Comparison of ENCODE assay signal across 21 mouse cellular contexts in genomic region chr8:70517940-70518643, GRCm38 (mm10). TPM values are rescaled to one million over a fixed set of nuclear protein-coding genes. Genes with fewer than 3 reads are reported as not detected.
DNase-seq lines count a peak whose midpoint lies in the region; ATAC-seq and TF ChIP-seq lines count a peak whose summit lies in the region.
"Had no signal": no experiment of that assay in that cellular context is flagged by ENCODE, and none has a peak within 500 bp of the region (broad histone marks: within the 10 kb centered on the region; RNA-seq: fewer than 3 reads in every experiment).

No protein-coding gene starts in this region.

- TF ChIP-seq CTCF in CH12.LX (conservative IDR thresholded peaks at IDR 0.05 in 1 of 2, IDR thresholded peaks at IDR 0.05 in 1 of 2; ENCODE audit: low read depth in 2 of 2, low read length in 2 of 2): no peak

- H3K79me2 ChIP-seq in CH12.LX (replicated peaks; ENCODE audit: control insufficient read depth, extremely low read depth, insufficient read depth, poor library complexity, severe bottlenecking): peaks cover 1% of the 10 kb centered on the region

- dilution Hi-C loops in CH12.LX (cut with MboI; ENCODE audit: extremely low pct_ligation_motif_present, extremely low pct_unique_long_range_greater_than_20kb, low sequenced_read_pairs): no loop called here

- no peak for TF ChIP-seq EP300 in CH12.LX (IDR thresholded peaks at IDR 0.05; ENCODE audit: low read length)

- peak overlapping the region; percentile 20; the same call in 1 of the 2 replicates for H3K27ac ChIP-seq in embryonic facial prominence, embryonic 12.5 days
- no peak overlapping the region for H3K27ac ChIP-seq in embryonic facial prominence, embryonic 10.5 days (replicated peaks)
- no peak overlapping the region for H3K27ac ChIP-seq in CH12.LX (ENCODE audit: insufficient read depth, low read depth)
- H3K27ac ChIP-seq: embryonic facial prominence, embryonic 15.5 days; forebrain, embryonic 10.5 days; gastrocnemius, adult 2 months; heart, embryonic 13.5 days had no signal

- no peak for DNase-seq in embryonic facial prominence, embryonic 10.5 days (ENCODE audit: low spot score)
- DNase-seq in CH12.LX (ENCODE audit: extremely low read depth): no peak
- DNase-seq in ES-CJ7 (ENCODE audit: low read depth, low spot score): peak; percentile 74
- DNase-seq in neural tube, embryonic 10.5 days (ENCODE audit: extremely low spot score, low spot score): no peak
- no peak for DNase-seq in cerebellum, adult 8-10 months
- DNase-seq: adrenal gland, postnatal 10 days; cerebellum, adult 11 months; cerebellum, adult 9-10 months; cerebellum, postnatal 25 days; gastrocnemius, adult 2 months; gastrocnemius, postnatal 25 days; heart, postnatal 36 days had no signal

- no peak for TF ChIP-seq POLR2A in CH12.LX (IDR thresholded peaks at IDR 0.05; ENCODE audit: low read depth, low read length)

- H3K27me3 ChIP-seq in embryonic facial prominence, embryonic 12.5 days: no peaks in the 10 kb centered on the region
- H3K27me3 ChIP-seq in embryonic facial prominence, embryonic 10.5 days (replicated peaks; ENCODE audit: low read depth, poor library complexity, severe bottlenecking): no peaks in the 10 kb centered on the region
- no peaks in the 10 kb centered on the region for H3K27me3 ChIP-seq in CH12.LX (replicated peaks)
- H3K27me3 ChIP-seq: embryonic facial prominence, embryonic 15.5 days; heart, embryonic 13.5 days had no signal

- H3K4me1 ChIP-seq in embryonic facial prominence, embryonic 12.5 days: peaks cover 6% of the 10 kb centered on the region
- H3K4me1 ChIP-seq in embryonic facial prominence, embryonic 10.5 days: peaks cover 21% of the 10 kb centered on the region
- H3K4me1 ChIP-seq in CH12.LX (ENCODE audit: control insufficient read depth in 1 of 2, insufficient read depth in 2 of 2): peaks cover 3 to 25% of the 10 kb centered on the region in 2 experiments

- H3K4me2 ChIP-seq in embryonic facial prominence, embryonic 12.5 days (replicated peaks): no peak overlapping the region
- no peak overlapping the region for H3K4me2 ChIP-seq in CH12.LX (ENCODE audit: insufficient read depth, low read depth, poor library complexity, severe bottlenecking)
- H3K4me2 ChIP-seq: embryonic facial prominence, embryonic 15.5 days; heart, embryonic 13.5 days had no signal

- H3K4me3 ChIP-seq in embryonic facial prominence, embryonic 12.5 days: no peak overlapping the region
- H3K4me3 ChIP-seq in embryonic facial prominence, embryonic 10.5 days: no peak overlapping the region
- H3K4me3 ChIP-seq in CH12.LX (replicated peaks in 1 of 3; ENCODE audit: low read depth in 2 of 3, low read length in 2 of 3, poor library complexity in 1 of 3): no peak overlapping the region
- H3K4me3 ChIP-seq: embryonic facial prominence, embryonic 15.5 days; erythroblast, embryonic 14.5 days; forebrain, embryonic 10.5 days; gastrocnemius, adult 2 months; heart, embryonic 13.5 days had no signal

- no peak for TF ChIP-seq RAD21 in CH12.LX (IDR thresholded peaks at IDR 0.05; ENCODE audit: low read depth, low read length)

- H3K36me3 ChIP-seq in embryonic facial prominence, embryonic 12.5 days: peaks cover 34% of the 10 kb centered on the region
- peaks cover 59% of the 10 kb centered on the region for H3K36me3 ChIP-seq in embryonic facial prominence, embryonic 10.5 days (replicated peaks)
- H3K36me3 ChIP-seq in CH12.LX (replicated peaks in 1 of 2; ENCODE audit: control insufficient read depth in 1 of 2, insufficient read depth in 1 of 2, low read length in 1 of 2): peaks cover 40 to 70% of the 10 kb centered on the region in 2 experiments

- no peaks in the 10 kb centered on the region for H3K9me3 ChIP-seq in embryonic facial prominence, embryonic 12.5 days
- H3K9me3 ChIP-seq in embryonic facial prominence, embryonic 10.5 days: no peaks in the 10 kb centered on the region
- no peaks in the 10 kb centered on the region for H3K9me3 ChIP-seq in CH12.LX (replicated peaks; ENCODE audit: low read length)
- H3K9me3 ChIP-seq: embryonic facial prominence, embryonic 15.5 days; forebrain, embryonic 10.5 days; heart, embryonic 13.5 days had no signal

- ATAC-seq in embryonic facial prominence, embryonic 12.5 days (ENCODE audit: insufficient number of reproducible peaks, insufficient read depth, low FRiP score, low TSS enrichment): no peak
- 0 out of 2 replicates have a peak, but pooled peaks have one; percentile 27 for ATAC-seq in megakaryocyte progenitor cell, adult 5-6 weeks (replicated peaks; ENCODE audit: poor library complexity)
- ATAC-seq: forebrain, embryonic 14.5 days; hindbrain, embryonic 16.5 days; inflammation-experienced regulatory T-cells, adult 6 months had no signal

- in situ Hi-C loops in CH12.LX (cut with MboI; ENCODE audit: low pct_ligation_motif_present, low pct_unique_long_range_greater_than_20kb, low sequenced_read_pairs): no loop called here

- 66% methylated on average over 10 of the region's 10 CpGs for WGBS in embryonic facial prominence, embryonic 12.5 days
- WGBS in embryonic facial prominence, embryonic 10.5 days: 76% methylated on average over 10 of the region's 10 CpGs

- H3K9ac ChIP-seq in embryonic facial prominence, embryonic 12.5 days: no peak overlapping the region
- H3K9ac ChIP-seq in CH12.LX (ENCODE audit: insufficient read depth, low read depth): no peak overlapping the region
- H3K9ac ChIP-seq: embryonic facial prominence, embryonic 15.5 days; heart, embryonic 13.5 days had no signal

TF ChIP-seq in CH12.LX, 34 proteins besides CTCF, POLR2A, EP300 and RAD21:
- TF ChIP-seq MYC (IDR thresholded peaks at IDR 0.05; ENCODE audit: low read depth, low read length) (no peak), POLR2AphosphoS2 (IDR thresholded peaks at IDR 0.05; ENCODE audit: low read depth, low read length) (peak; percentile 34; the same call in 1 of the 2 replicates), MEF2A (IDR thresholded peaks at IDR 0.05; ENCODE audit: borderline replicate concordance, low read depth, low read length) (no peak), TBP (conservative IDR thresholded peaks at IDR 0.05; ENCODE audit: low read depth, low read length) (no peak), JUN (IDR thresholded peaks at IDR 0.05; ENCODE audit: insufficient read depth, low read depth, low read length) (no peak), HCFC1 (IDR thresholded peaks at IDR 0.05; ENCODE audit: low read depth, low read length) (no peak)

RNA-seq across cellular contexts. Expression of gene Uba52, which starts 7.5 kb away (rescaled TPM):
- polyA plus RNA-seq in embryonic facial prominence, embryonic 12.5 days (2016; fragmentation: Nextera tagmentation; extraction: Ambion mirVana): 863 and 916 TPM in 2 replicates
- polyA plus RNA-seq in embryonic facial prominence, embryonic 10.5 days (2016; fragmentation: Nextera tagmentation; extraction: Ambion mirVana): 908 and 951 TPM in 2 replicates
- total RNA-seq in CH12.LX (2012; rRNA removed): 3,341 and 3,407 TPM in 2 replicates
- 1,091 and 1,181 TPM in 2 replicates for total RNA-seq in CH12.LX (2014; rRNA removed)
- polyA plus RNA-seq in CH12.LX (2012; ENCODE audit: insufficient read length, low read depth): 1,199 and 1,372 TPM in 2 replicates
- 3,077 and 3,244 TPM in 2 replicates for total RNA-seq in megakaryocyte progenitor cell, adult 5-6 weeks (2015)
- total RNA-seq in megakaryocyte progenitor cell, adult 5-6 weeks (2017): 4,035 and 5,307 TPM in 2 replicates

RNA-seq across cellular contexts. Expression of gene Fkbp8, which starts 9.4 kb away (rescaled TPM):
- polyA plus RNA-seq in embryonic facial prominence, embryonic 12.5 days (2016; fragmentation: Nextera tagmentation; extraction: Ambion mirVana): 306 and 327 TPM in 2 replicates
- polyA plus RNA-seq in embryonic facial prominence, embryonic 10.5 days (2016; fragmentation: Nextera tagmentation; extraction: Ambion mirVana): 278 and 285 TPM in 2 replicates
- total RNA-seq in CH12.LX (2012; rRNA removed) (246 and 266 TPM in 2 replicates), CH12.LX (2014; rRNA removed) (172 and 178 TPM in 2 replicates)
- polyA plus RNA-seq in CH12.LX (2012; ENCODE audit: insufficient read length, low read depth): 176 and 178 TPM in 2 replicates
- 74.6 and 90.4 TPM in 2 replicates for total RNA-seq in megakaryocyte progenitor cell, adult 5-6 weeks (2015)
- 114 and 133 TPM in 2 replicates for total RNA-seq in megakaryocyte progenitor cell, adult 5-6 weeks (2017)

RNA-seq across cellular contexts. Expression of gene Kxd1, which starts 9.7 kb away (rescaled TPM):
- 53.0 and 54.7 TPM in 2 replicates for polyA plus RNA-seq in embryonic facial prominence, embryonic 12.5 days (2016; fragmentation: Nextera tagmentation; extraction: Ambion mirVana)
- 49.7 and 51.0 TPM in 2 replicates for polyA plus RNA-seq in embryonic facial prominence, embryonic 10.5 days (2016; fragmentation: Nextera tagmentation; extraction: Ambion mirVana)
- total RNA-seq in CH12.LX (2012; rRNA removed) (45.7 and 63.4 TPM in 2 replicates), CH12.LX (2014; rRNA removed) (67.9 and 68.0 TPM in 2 replicates)
- 56.6 and 56.7 TPM in 2 replicates for polyA plus RNA-seq in CH12.LX (2012; ENCODE audit: insufficient read length, low read depth)
- 88.0 and 106 TPM in 2 replicates for total RNA-seq in megakaryocyte progenitor cell, adult 5-6 weeks (2015)
- total RNA-seq in megakaryocyte progenitor cell, adult 5-6 weeks (2017): 63.1 and 84.4 TPM in 2 replicates

RNA-seq across cellular contexts. Expression of gene Rex1bd, which starts 11.5 kb away (rescaled TPM):
- 145 and 146 TPM in 2 replicates for polyA plus RNA-seq in embryonic facial prominence, embryonic 12.5 days (2016; fragmentation: Nextera tagmentation; extraction: Ambion mirVana)
- 118 and 138 TPM in 2 replicates for polyA plus RNA-seq in embryonic facial prominence, embryonic 10.5 days (2016; fragmentation: Nextera tagmentation; extraction: Ambion mirVana)
- total RNA-seq in CH12.LX (2012; rRNA removed): 87.3 and 90.0 TPM in 2 replicates
- 43.3 and 47.8 TPM in 2 replicates for total RNA-seq in CH12.LX (2014; rRNA removed)
- polyA plus RNA-seq in CH12.LX (2012; ENCODE audit: insufficient read length, low read depth): 38.4 and 59.9 TPM in 2 replicates
- total RNA-seq in megakaryocyte progenitor cell, adult 5-6 weeks (2015): 40.6 and 41.3 TPM in 2 replicates
- 42.1 and 50.4 TPM in 2 replicates for total RNA-seq in megakaryocyte progenitor cell, adult 5-6 weeks (2017)

RNA-seq across cellular contexts. Expression of gene Ell, which starts 21.2 kb away (rescaled TPM):
- polyA plus RNA-seq in embryonic facial prominence, embryonic 12.5 days (2016; fragmentation: Nextera tagmentation; extraction: Ambion mirVana): 19.1 TPM in 2 replicates
- polyA plus RNA-seq in embryonic facial prominence, embryonic 10.5 days (2016; fragmentation: Nextera tagmentation; extraction: Ambion mirVana): 20.8 and 21.1 TPM in 2 replicates
- 9.8 TPM in 2 replicates for total RNA-seq in CH12.LX (2012; rRNA removed)
- total RNA-seq in CH12.LX (2014; rRNA removed): 6.4 and 6.5 TPM in 2 replicates
- polyA plus RNA-seq in CH12.LX (2012; ENCODE audit: insufficient read length, low read depth): 14.0 and 17.9 TPM in 2 replicates
- total RNA-seq in megakaryocyte progenitor cell, adult 5-6 weeks (2015): 8.5 and 8.7 TPM in 2 replicates
- 9.1 and 9.5 TPM in 2 replicates for total RNA-seq in megakaryocyte progenitor cell, adult 5-6 weeks (2017)
